8 mouse cellular contexts compared by ENCODE assay signal in the genomic region with DNA sequence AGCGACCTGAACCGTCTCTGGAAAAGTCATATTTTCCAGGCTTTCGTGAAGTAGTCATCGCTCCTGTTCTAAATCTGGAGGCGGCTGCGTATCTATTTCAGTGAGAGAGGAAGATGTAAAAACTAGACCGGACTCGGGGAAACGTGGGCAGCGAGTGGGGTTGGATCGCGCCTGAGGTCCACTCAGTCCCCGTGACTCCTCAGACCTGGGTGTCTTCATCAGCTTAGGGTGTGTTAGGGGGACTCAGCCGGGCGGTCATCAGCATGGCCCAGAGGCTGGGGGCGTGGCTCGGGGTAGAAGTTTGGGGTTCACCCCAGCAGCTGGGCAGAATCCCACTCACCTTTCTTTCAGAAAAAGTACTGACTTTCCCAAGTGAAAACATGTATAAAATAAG.
DNase-seq lines count a peak whose midpoint lies in the region; ATAC-seq and TF ChIP-seq lines count a peak whose summit lies in the region.

No protein-coding gene starts in this region.

- peak overlapping the region; percentile 98 for H3K27ac ChIP-seq in lung, postnatal 0 days (ENCODE audit: low read length)
- peak overlapping the region; percentile 98 for H3K27ac ChIP-seq in forebrain, embryonic 11.5 days (ENCODE audit: low read depth, low read length)
- peak overlapping the region; percentile 91 for H3K27ac ChIP-seq in limb, embryonic 11.5 days (replicated peaks; ENCODE audit: low read depth, low read length)

- H3K4me1 ChIP-seq in lung, postnatal 0 days (ENCODE audit: insufficient read depth, low read depth, low read length): no peaks in the 10 kb centered on the region
- no peaks in the 10 kb centered on the region; the same call in 1 of the 2 replicates for H3K4me1 ChIP-seq in forebrain, embryonic 11.5 days (replicated peaks; ENCODE audit: control insufficient read depth, insufficient read depth, low read length)
- H3K4me1 ChIP-seq in limb, embryonic 11.5 days (ENCODE audit: control insufficient read depth, insufficient read depth, low read length): no peaks in the 10 kb centered on the region

- H3K4me3 ChIP-seq in lung, postnatal 0 days (ENCODE audit: low read depth, low read length): peak overlapping the region; percentile 59
- H3K4me3 ChIP-seq in forebrain, embryonic 11.5 days (ENCODE audit: low read depth, low read length): peak overlapping the region; percentile 44
- peak overlapping the region; percentile 37 for H3K4me3 ChIP-seq in limb, embryonic 11.5 days (ENCODE audit: low read depth, low read length)
- peak overlapping the region; percentile 45 for H3K4me3 ChIP-seq in myocyte

- TF ChIP-seq POLR2A in myocyte (IDR thresholded peaks at IDR 0.05; ENCODE audit: insufficient read length, low read depth): no peak

- H3K9ac ChIP-seq in lung, postnatal 0 days (replicated peaks; ENCODE audit: low read depth): peak overlapping the region; percentile 63
- peak overlapping the region; percentile 79 for H3K9ac ChIP-seq in forebrain, embryonic 11.5 days (ENCODE audit: low read length)
- H3K9ac ChIP-seq in limb, embryonic 11.5 days (ENCODE audit: low read length): peak overlapping the region; percentile 79

- TF ChIP-seq EP300 in lung, postnatal 0 days (IDR thresholded peaks at IDR 0.05): no peak

- no peaks in the 10 kb centered on the region for H3K27me3 ChIP-seq in lung, postnatal 0 days (replicated peaks; ENCODE audit: insufficient read depth, low read length)
- no peaks in the 10 kb centered on the region for H3K27me3 ChIP-seq in forebrain, embryonic 11.5 days (ENCODE audit: control insufficient read depth, insufficient read depth, low read length)
- H3K27me3 ChIP-seq in limb, embryonic 11.5 days (ENCODE audit: control insufficient read depth, insufficient read depth, low read length): no peaks in the 10 kb centered on the region
- peaks cover 20% of the 10 kb centered on the region for H3K27me3 ChIP-seq in myocyte (ENCODE audit: control insufficient read depth, insufficient read depth, insufficient read length)

- TF ChIP-seq CTCF in lung, postnatal 0 days (IDR thresholded peaks at IDR 0.05): no peak

- under 1% methylated on average over 17 of the region's 17 CpGs for WGBS in lung, postnatal 0 days
- 3% methylated on average over 17 of the region's 17 CpGs for WGBS in forebrain, embryonic 11.5 days
- 2% methylated on average over 17 of the region's 17 CpGs for WGBS in limb, embryonic 11.5 days

- no peaks in the 10 kb centered on the region for H3K9me3 ChIP-seq in lung, postnatal 0 days (ENCODE audit: low read length)
- no peaks in the 10 kb centered on the region for H3K9me3 ChIP-seq in forebrain, embryonic 11.5 days (ENCODE audit: control insufficient read depth, low read length)
- H3K9me3 ChIP-seq in limb, embryonic 11.5 days (ENCODE audit: control insufficient read depth, low read length): no peaks in the 10 kb centered on the region

- H3K36me3 ChIP-seq in lung, postnatal 0 days (ENCODE audit: insufficient read depth, low read length): no peaks in the 10 kb centered on the region
- no peaks in the 10 kb centered on the region for H3K36me3 ChIP-seq in forebrain, embryonic 11.5 days (ENCODE audit: control insufficient read depth, insufficient read depth, low read length)
- H3K36me3 ChIP-seq in limb, embryonic 11.5 days (ENCODE audit: control insufficient read depth, insufficient read depth, low read length): no peaks in the 10 kb centered on the region
- H3K36me3 ChIP-seq in myocyte (ENCODE audit: control insufficient read depth, insufficient read depth): no peaks in the 10 kb centered on the region

- H3K79me2 ChIP-seq in myocyte (ENCODE audit: control insufficient read depth, insufficient read depth): no peaks in the 10 kb centered on the region

- peak; percentile 6; the same call in 1 of the 2 replicates for ATAC-seq in lung, postnatal 0 days
- ATAC-seq in forebrain, embryonic 11.5 days (replicated peaks; ENCODE audit: low FRiP score): peak; percentile 49
- ATAC-seq in limb, embryonic 11.5 days (ENCODE audit: insufficient number of reproducible peaks, low FRiP score, low TSS enrichment, low read depth): peak; percentile 42

- H3ac ChIP-seq in myocyte (ENCODE audit: control insufficient read depth, insufficient read length): peak overlapping the region; percentile 50

- DNase-seq in lung, postnatal 0 days (ENCODE audit: low spot score): no peak
- DNase-seq in lung, postnatal 14 days: no peak
- DNase-seq in forebrain, embryonic 11.5 days (ENCODE audit: low spot score): no peak
- no peak for DNase-seq in limb, embryonic 11.5 days (ENCODE audit: low spot score)
- DNase-seq in adipocyte (ENCODE audit: low spot score): no peak
- no peak for DNase-seq in gastrocnemius, postnatal 36 days
- DNase-seq in lung, postnatal 25 days (ENCODE audit: low spot score): no peak

- intact Hi-C loops in gastrocnemius, postnatal 36 days (cut with DNase I): loop anchor here (1.0 to 5.0 kb wide), 3 partner anchors 86 to 279 kb away; partner anchors contain the start of gene Arid1b

- H3K4me2 ChIP-seq in lung, postnatal 0 days (replicated peaks; ENCODE audit: low read depth, low read length): peak overlapping the region; percentile 74
- H3K4me2 ChIP-seq in forebrain, embryonic 11.5 days (ENCODE audit: low read depth, low read length, severe bottlenecking): peak overlapping the region; percentile 71
- H3K4me2 ChIP-seq in limb, embryonic 11.5 days (ENCODE audit: low read depth, severe bottlenecking): peak overlapping the region; percentile 64
- H3K4me2 ChIP-seq in myocyte (ENCODE audit: low read depth): peak overlapping the region; percentile 98

TF ChIP-seq in myocyte, 11 proteins besides CTCF, POLR2A, EP300 and RAD21:
- TF ChIP-seq MYOD1 (IDR thresholded peaks at IDR 0.05; ENCODE audit: control insufficient read depth in 1 of 3, insufficient read length in 2 of 3, low read depth in 2 of 3) (no peak), POLR2AphosphoS2 (IDR thresholded peaks at IDR 0.05; ENCODE audit: insufficient read length, low read depth) (no peak), MYOG (IDR thresholded peaks at IDR 0.05; ENCODE audit: control insufficient read depth in 1 of 3, insufficient read depth in 1 of 3, insufficient read length in 2 of 3, low read depth in 2 of 3) (no peak)
